Mouse (Mus musculus): ENCODE results near the gene Gm21974.

DNA sequence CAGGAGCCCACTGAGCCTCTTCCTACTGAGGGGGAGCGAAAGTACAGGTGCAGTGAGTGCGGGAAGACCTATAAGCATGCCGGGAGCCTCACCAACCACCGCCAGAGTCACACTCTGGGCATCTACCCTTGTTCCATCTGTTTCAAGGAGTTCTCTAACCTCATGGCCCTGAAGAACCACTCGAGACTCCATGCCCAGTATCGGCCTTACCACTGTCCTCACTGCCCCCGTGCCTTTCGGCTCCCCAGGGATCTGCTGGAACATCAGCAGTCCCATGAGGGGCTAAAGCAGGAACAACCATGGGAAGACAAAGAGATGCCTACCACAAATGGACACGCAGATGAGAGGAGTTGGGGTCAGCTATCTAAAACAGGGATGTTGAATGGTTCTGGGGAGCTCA is 16.0 kb downstream of the Gm21974 start:
- TF ChIP-seq CTCF (conservative IDR thresholded peaks at IDR 0.05; ENCODE audit: low read length) (no peak), NANOG (IDR thresholded peaks at IDR 0.05; ENCODE audit: borderline replicate concordance, low read length) (no peak), POU5F1 (IDR thresholded peaks at IDR 0.05; ENCODE audit: borderline replicate concordance, low read length) (no peak)

Measured in E14TG2a.4 (cell line).